11 mouse cellular contexts compared by ENCODE assay signal in genomic region chr17:10449800-10450299, GRCm38 (mm10).
A peak's percentile ranks its signal among the peaks of the same experiment; 100 is the strongest.
DNase-seq lines count a peak whose midpoint lies in the region; ATAC-seq and TF ChIP-seq lines count a peak whose summit lies in the region.
"Had no signal": no experiment of that assay in that cellular context is flagged by ENCODE, and none has a peak within 500 bp of the region (broad histone marks: within the 10 kb centered on the region; RNA-seq: fewer than 3 reads in every experiment).

No protein-coding gene starts in this region.

- no peak for TF ChIP-seq CTCF in cortical plate, adult 2 months (IDR thresholded peaks at IDR 0.05; ENCODE audit: extremely low read depth, insufficient read depth, low read length)

- WGBS in heart, embryonic 12.5 days = 43% methylated on average over 14 of the region's 14 CpGs
- WGBS in limb, embryonic 12.5 days = 77% methylated on average over 14 of the region's 14 CpGs

- H3K27me3 ChIP-seq in heart, embryonic 12.5 days (replicated peaks) = no peaks in the 10 kb centered on the region
- H3K27me3 ChIP-seq in limb, embryonic 12.5 days = no peaks in the 10 kb centered on the region
- H3K27me3 ChIP-seq: midbrain, embryonic 12.5 days had no signal

- ATAC-seq in heart, embryonic 12.5 days (ENCODE audit: insufficient number of reproducible peaks, low FRiP score) = peak; percentile 69
- ATAC-seq in limb, embryonic 12.5 days (ENCODE audit: insufficient number of reproducible peaks, insufficient read depth, low FRiP score, low TSS enrichment, low read depth) = no peak

- H3K4me2 ChIP-seq in heart, embryonic 12.5 days = no peak overlapping the region
- no peak overlapping the region for H3K4me2 ChIP-seq in limb, embryonic 12.5 days
- H3K4me2 ChIP-seq: midbrain, embryonic 12.5 days had no signal

- DNase-seq in heart, adult 18-20 months = peak; percentile 56 to 66
- no peak for DNase-seq in heart, adult 8-10 months (ENCODE audit: low spot score)
- no peak for DNase-seq in layer of hippocampus, adult 18-20 months (ENCODE audit: low spot score in 2 of 2)
- no peak for DNase-seq in layer of hippocampus, adult 9-11 months
- no peak for DNase-seq in urinary bladder, postnatal 10 days (ENCODE audit: low spot score)
- DNase-seq: cerebellum, postnatal 25 days had no signal

- no peak overlapping the region for H3K4me3 ChIP-seq in cortical plate, adult 2 months (ENCODE audit: insufficient read depth, low read length)
- no peak overlapping the region for H3K4me3 ChIP-seq in heart, embryonic 12.5 days
- H3K4me3 ChIP-seq in limb, embryonic 12.5 days (replicated peaks) = no peak overlapping the region
- H3K4me3 ChIP-seq: midbrain, embryonic 12.5 days had no signal

- peak overlapping the region; percentile 55 for H3K27ac ChIP-seq in cortical plate, adult 2 months (ENCODE audit: insufficient read depth, low read length)
- peak overlapping the region; percentile 66 for H3K27ac ChIP-seq in heart, embryonic 12.5 days (ENCODE audit: poor library complexity, severe bottlenecking)
- H3K27ac ChIP-seq in limb, embryonic 12.5 days = peak overlapping the region; percentile 35; the same call in 1 of the 2 replicates
- H3K27ac ChIP-seq: midbrain, embryonic 12.5 days had no signal

- H3K9ac ChIP-seq in heart, embryonic 12.5 days = no peak overlapping the region
- no peak overlapping the region for H3K9ac ChIP-seq in limb, embryonic 12.5 days (replicated peaks)
- H3K9ac ChIP-seq: midbrain, embryonic 12.5 days had no signal

- no peak for TF ChIP-seq POLR2A in cortical plate, adult 2 months (IDR thresholded peaks at IDR 0.05; ENCODE audit: extremely low read depth, insufficient read depth, low read length)

- H3K4me1 ChIP-seq in cortical plate, adult 2 months (ENCODE audit: control insufficient read depth, insufficient read depth, low read length) = peaks cover 1% of the 10 kb centered on the region; the same call in 1 of the 2 replicates
- H3K4me1 ChIP-seq in heart, embryonic 12.5 days (replicated peaks) = peaks cover 46% of the 10 kb centered on the region
- peaks cover 4% of the 10 kb centered on the region; the same call in 1 of the 2 replicates for H3K4me1 ChIP-seq in limb, embryonic 12.5 days (replicated peaks)

- no peaks in the 10 kb centered on the region for H3K9me3 ChIP-seq in heart, embryonic 12.5 days (replicated peaks)
- H3K9me3 ChIP-seq in limb, embryonic 12.5 days = no peaks in the 10 kb centered on the region
- H3K9me3 ChIP-seq: midbrain, embryonic 12.5 days had no signal

- no peaks in the 10 kb centered on the region for H3K36me3 ChIP-seq in heart, embryonic 12.5 days
- no peaks in the 10 kb centered on the region for H3K36me3 ChIP-seq in limb, embryonic 12.5 days
- H3K36me3 ChIP-seq: G1E; midbrain, embryonic 12.5 days had no signal

Comparison
In these comparisons a context has a peak if more than half of its experiments do, and no peak if none do; other contexts are left out.
1. DNase-seq: peak in heart, adult 18-20 months (2 of 2); none in heart, adult 8-10 months (single experiment), layer of hippocampus, adult 18-20 months (0 of 2), layer of hippocampus, adult 9-11 months (single experiment) and urinary bladder, postnatal 10 days (single experiment).
2. Peak in every context shown above with its lines, with median percentiles within 50 percentile points of each other: H3K27ac ChIP-seq.